Mouse (Mus musculus) urinary bladder, postnatal 14 days (tissue): ENCODE measurements around the gene Gja8.

Experiments
- DNase-seq: peaks from one replicate; pipeline ENCODE4 v3.0.0; 2021; ENCODE audit warnings: low spot score

Gja8 gene

GRCm38 (mm10) chr3:96879536-96879935 lies 46.3 kb downstream of the Gja8 start:
- DNase-seq: no peak

GRCm38 (mm10) chr3:96874808-96875571 lies 50.8 kb downstream of the Gja8 start:
- no peak for DNase-seq

- no peak for DNase-seq
Measured at GRCm38 (mm10) chr3:96872501-96872900, 53.3 kb downstream of the Gja8 start.

DNA sequence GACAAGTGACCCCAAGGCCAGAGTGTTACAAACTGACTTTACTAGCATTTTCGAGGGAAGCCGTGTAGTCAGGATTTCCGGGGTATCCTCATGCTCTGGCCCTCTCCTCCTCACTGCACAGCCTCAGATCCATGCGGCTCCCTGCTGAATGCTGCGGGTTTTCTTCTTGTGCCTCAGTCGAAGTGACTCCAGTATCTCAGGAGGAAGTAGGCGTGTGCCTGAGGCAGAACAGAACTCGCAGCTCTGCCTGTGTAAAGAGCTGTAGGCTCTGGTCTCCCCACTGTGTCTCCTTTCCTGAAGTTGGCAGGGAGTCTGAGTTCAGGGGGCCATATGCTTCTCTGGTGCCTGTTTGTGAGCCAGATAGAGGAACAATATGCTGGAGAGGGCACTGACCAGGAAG lies 54.8 kb downstream of the Gja8 start:
- DNase-seq: no peak

GRCm38 (mm10) chr3:96870270-96870669 lies 55.5 kb downstream of the Gja8 start:
- no peak for DNase-seq

DNA sequence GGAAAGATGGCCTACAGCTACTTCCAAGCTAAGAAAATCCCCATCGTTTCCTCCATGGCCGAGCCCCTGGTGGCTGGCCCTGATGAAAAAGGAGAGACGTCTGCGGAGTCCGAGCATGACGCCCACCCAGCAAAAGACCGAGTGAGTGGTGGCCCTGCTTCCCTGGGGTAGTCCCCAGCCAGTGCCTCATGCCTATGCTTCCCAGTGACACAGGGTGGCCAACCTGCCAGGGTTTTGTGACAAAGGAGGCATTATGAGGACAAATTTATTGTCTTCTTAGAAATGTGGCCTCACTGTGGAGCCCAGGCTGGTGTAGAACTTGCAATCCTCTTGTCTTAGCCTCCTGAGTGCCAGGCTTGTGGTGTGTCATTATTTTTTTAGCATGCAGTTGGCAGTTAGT lies 56.7 kb downstream of the Gja8 start:
- DNase-seq: no peak

DNA sequence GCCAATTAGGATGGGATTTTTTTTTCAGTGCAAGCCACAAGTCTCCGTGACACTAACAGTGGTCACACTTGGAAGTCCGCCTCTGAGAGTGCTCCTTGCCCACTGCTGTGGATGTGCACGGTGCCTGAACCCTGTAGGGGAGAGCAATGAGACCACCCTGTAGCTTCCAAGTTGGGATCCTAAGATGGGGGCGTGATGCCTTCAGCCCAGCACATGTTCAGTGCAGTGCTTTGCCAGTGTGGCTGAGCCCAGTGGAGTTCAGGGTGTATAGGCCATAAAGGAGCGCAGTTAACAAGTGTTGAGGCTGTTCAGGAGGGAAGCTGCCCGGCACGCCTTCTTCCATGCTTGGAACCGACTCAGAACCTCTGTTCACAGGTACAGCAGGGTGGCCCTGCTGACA lies 57.3 kb downstream of the Gja8 start:
- no peak for DNase-seq

DNA sequence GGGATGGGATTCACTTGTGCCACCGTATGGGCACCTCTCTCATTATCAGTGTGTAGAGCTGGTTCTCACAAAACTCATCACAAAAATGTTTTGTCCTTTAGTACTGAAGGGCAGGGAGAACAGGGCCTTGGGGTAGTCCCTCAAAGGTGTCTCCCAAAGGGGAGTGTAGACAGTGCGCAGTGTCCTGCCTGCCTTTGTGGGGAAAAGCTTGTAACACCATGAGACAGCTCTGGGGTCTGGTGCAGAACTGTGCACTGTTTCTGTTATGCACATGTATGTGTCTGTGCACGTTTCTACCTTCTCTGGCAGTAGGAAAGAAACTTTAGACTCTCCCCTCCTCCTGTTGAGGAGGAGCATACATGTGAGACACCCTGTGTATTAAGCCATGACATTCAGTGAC lies 58.0 kb downstream of the Gja8 start:
- DNase-seq: no peak
